Mouse (Mus musculus) hindbrain, embryonic 11.5 days (tissue): ENCODE measurements at regions not wholly inside any gene's neighbourhood (a gene's known extent, or its start where the extent isn't known, plus 50 kb on each side); places are given as distances from the start of the nearest gene placed in this dataset.

Source experiments
- ATAC-seq: fragments of 200-750 bp; cut with Nextera tagmentation; 2 replicates; pipeline ENCODE4 v1.8.0; 2017; ENCODE audit warnings: mild to moderate bottlenecking, moderate TSS enrichment, moderate library complexity; ENCODE audit not compliant: low FRiP score
- DNase-seq: peaks from one replicate; pipeline ENCODE4 v3.0.0-alpha.2; 2015; ENCODE audit warnings: low spot score
- H3K27ac ChIP-seq: fragments of 300-500 bp; sonication (generic); 2 replicates; pipeline ENCODE4 v1.5.1; 2014; ENCODE audit warnings: mild to moderate bottlenecking, low read depth, low read length
- H3K27me3 ChIP-seq: fragments of 300-500 bp; sonication (generic); 2 replicates; pipeline ENCODE4 v1.6.1; 2014; ENCODE audit warnings: mild to moderate bottlenecking, low read length, moderate library complexity, mixed read lengths; ENCODE audit not compliant: control insufficient read depth, insufficient read depth
- H3K36me3 ChIP-seq: fragments of 300-500 bp; sonication (generic); 2 replicates; pipeline ENCODE4 v1.6.1; 2014; ENCODE audit warnings: mild to moderate bottlenecking, low read length, moderate library complexity, mixed read lengths; ENCODE audit not compliant: control insufficient read depth, insufficient read depth
- H3K4me1 ChIP-seq: fragments of 300-500 bp; sonication (generic); replicated peaks from 2 replicates; pipeline ENCODE4 v1.6.1; 2014; ENCODE audit warnings: low read length, mixed read lengths; ENCODE audit not compliant: control insufficient read depth, insufficient read depth
- H3K4me2 ChIP-seq: fragments of 300-500 bp; sonication (generic); replicated peaks from 2 replicates; pipeline ENCODE4 v1.6.1; 2014; ENCODE audit warnings: mild to moderate bottlenecking, low read depth, low read length
- H3K4me3 ChIP-seq: fragments of 300-500 bp; sonication (generic); 2 replicates; pipeline ENCODE4 v1.5.1; 2014; ENCODE audit warnings: low read depth, low read length
- H3K9ac ChIP-seq: fragments of 300-500 bp; sonication (generic); 2 replicates; pipeline ENCODE4 v1.6.1; 2014; ENCODE audit warnings: low read depth, low read length
- H3K9me3 ChIP-seq: fragments of 300-500 bp; sonication (generic); 2 replicates; pipeline ENCODE4 v1.6.1; 2016; ENCODE audit warnings: low read length; ENCODE audit not compliant: control insufficient read depth
- WGBS: fragments of 180-500 bp; shearing (Covaris S2); extraction: QIAGEN DNeasy Blood & Tissue Kit; methylation state at CpG from one replicate; pipeline ENCODE4 v1.1.7; 2014; 5-methylcytosine and 5-hydroxymethylcytosine counted together

- no peak overlapping the region for H3K4me2 ChIP-seq
- ATAC-seq (peak; percentile 36; the same call in 1 of the 2 replicates), DNase-seq (no peak)
- WGBS: 79% methylated on average over 12 of the region's 12 CpGs
- no peak overlapping the region for H3K27ac ChIP-seq
- no peaks in the 10 kb centered on the region for H3K36me3 ChIP-seq
- H3K27me3 ChIP-seq: no peaks in the 10 kb centered on the region
- no peaks in the 10 kb centered on the region for H3K9me3 ChIP-seq
- H3K4me3 ChIP-seq: no peak overlapping the region
- H3K9ac ChIP-seq: no peak overlapping the region
- H3K4me1 ChIP-seq: no peaks in the 10 kb centered on the region
Measured at GRCm38 (mm10) chr5:96940170-96941086, 57.1 kb upstream of the Bmp2k start.

- no peak overlapping the region for H3K27ac ChIP-seq
- WGBS: 54% methylated on average over 7 of the region's 7 CpGs
- ATAC-seq (peak; percentile 70), DNase-seq (no peak)
- H3K27me3 ChIP-seq: no peaks in the 10 kb centered on the region
- no peak overlapping the region for H3K4me3 ChIP-seq
- no peaks in the 10 kb centered on the region for H3K4me1 ChIP-seq
- H3K4me2 ChIP-seq: no peak overlapping the region
- H3K36me3 ChIP-seq: no peaks in the 10 kb centered on the region
- H3K9ac ChIP-seq: no peak overlapping the region
- no peaks in the 10 kb centered on the region for H3K9me3 ChIP-seq
Measured at GRCm38 (mm10) chr5:96941087-96941468, 56.4 kb upstream of the Bmp2k start.

- 79% methylated on average over 2 of the region's 2 CpGs for WGBS
- no peaks in the 10 kb centered on the region for H3K9me3 ChIP-seq
- H3K4me1 ChIP-seq: no peaks in the 10 kb centered on the region
- DNase-seq (no peak), ATAC-seq (peak; percentile 78)
- H3K27me3 ChIP-seq: no peaks in the 10 kb centered on the region
- no peak overlapping the region for H3K4me3 ChIP-seq
- no peak overlapping the region for H3K27ac ChIP-seq
- no peaks in the 10 kb centered on the region for H3K36me3 ChIP-seq
- no peak overlapping the region for H3K9ac ChIP-seq
- no peak overlapping the region for H3K4me2 ChIP-seq
Measured at GRCm38 (mm10) chr5:96941518-96941917, 56.0 kb upstream of the Bmp2k start.
